Mouse (Mus musculus) midbrain, embryonic 15.5 days (tissue): ENCODE measurements around the gene H1fnt. TPM values are rescaled to one million over a fixed set of nuclear protein-coding genes. Genes with fewer than 3 reads are reported as not detected.

Experiments used
- ATAC-seq: fragments of 200-750 bp; cut with Nextera tagmentation; replicated peaks from 2 replicates; pipeline ENCODE4 v1.8.0; 2017; ENCODE audit warnings: moderate TSS enrichment
- H3K27ac ChIP-seq: fragments of 300-500 bp; sonication (generic); 2 replicates; pipeline ENCODE4 v1.5.1; 2015; ENCODE audit warnings: mild to moderate bottlenecking, inconsistent platforms
- H3K27me3 ChIP-seq: fragments of 300-500 bp; sonication (generic); replicated peaks from 2 replicates; pipeline ENCODE4 v1.6.1; 2015; ENCODE audit warnings: inconsistent platforms
- H3K36me3 ChIP-seq: fragments of 300-500 bp; sonication (generic); replicated peaks from 2 replicates; pipeline ENCODE4 v1.6.1; 2015; ENCODE audit warnings: inconsistent platforms
- H3K4me1 ChIP-seq: fragments of 300-500 bp; sonication (generic); 2 replicates; pipeline ENCODE4 v1.6.1; 2015; ENCODE audit warnings: inconsistent platforms
- H3K4me2 ChIP-seq: fragments of 300-500 bp; sonication (generic); 2 replicates; pipeline ENCODE4 v1.6.1; 2015; ENCODE audit warnings: inconsistent platforms, mild to moderate bottlenecking, moderate library complexity
- H3K4me3 ChIP-seq: fragments of 300-500 bp; sonication (generic); 2 replicates; pipeline ENCODE4 v1.5.1; 2015; ENCODE audit warnings: mild to moderate bottlenecking, inconsistent platforms
- H3K9ac ChIP-seq: fragments of 300-500 bp; sonication (generic); 2 replicates; pipeline ENCODE4 v1.6.1; 2015; ENCODE audit warnings: mild to moderate bottlenecking, inconsistent platforms
- H3K9me3 ChIP-seq: fragments of 300-500 bp; sonication (generic); 2 replicates; pipeline ENCODE4 v1.6.1; 2016; ENCODE audit warnings: inconsistent platforms
- WGBS: fragments of 180-500 bp; shearing (Covaris S2); methylation state at CpG from one replicate; pipeline ENCODE4 v1.1.7; 2015; ENCODE audit warnings: mixed read lengths; 5-methylcytosine and 5-hydroxymethylcytosine counted together
- polyA plus RNA-seq: library from polyadenylated mRNA; unstranded; fragments of >200 nt; fragmentation: Nextera tagmentation; extraction: Ambion mirVana; gene quantifications from 2 replicates; pipeline ENCODE4 v1.2.1, GENCODE M21; 2015

H1fnt gene
- polyA plus RNA-seq = not detected in 2 replicates

DNA sequence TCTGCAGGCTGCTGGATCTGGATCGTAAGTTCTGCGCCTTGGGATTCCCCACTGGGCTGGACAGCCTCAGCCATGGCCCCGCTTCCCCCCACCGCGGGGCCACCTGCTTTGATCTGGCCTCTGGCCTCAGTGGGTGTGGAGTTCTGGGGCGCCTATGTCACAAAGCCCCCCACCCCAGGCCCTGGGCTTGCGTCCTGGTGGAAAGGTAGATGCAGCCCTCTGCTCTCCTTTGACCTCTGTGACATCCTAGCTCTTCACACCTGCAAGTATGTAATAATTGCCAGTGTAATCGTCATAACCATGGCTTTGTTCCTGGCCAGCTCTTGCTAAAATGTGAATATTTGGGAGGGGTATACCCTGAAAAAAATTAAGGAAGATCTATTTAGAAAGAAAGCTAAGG lies at the start of gene H1fnt:
TSS of gene H1fnt (minus strand) at position 101 of the 400 bp plus-strand sequence.
- Histone ChIP-seq H3K4me1 (no peaks in the 10 kb centered on the region), H3K36me3 (no peaks in the 10 kb centered on the region), H3K27me3 (no peaks in the 10 kb centered on the region), H3K4me3 (no peak within 1 kb of the TSS), H3K9ac (no peak within 1 kb of the TSS), H3K9me3 (no peaks in the 10 kb centered on the region), H3K27ac (no peak within 1 kb of the TSS), H3K4me2 (no peak within 1 kb of the TSS)
- WGBS = 88% methylated on average over 8 of the region's 8 CpGs
- no peak for ATAC-seq

GRCm38 (mm10) chr15:98295628-98296551 lies 38.8 kb upstream of the H1fnt start, which contains the start of gene Zfp641:
TSS of gene Zfp641 (minus strand) at chr15:98296161.
- 0 out of 2 replicates have a peak, but pooled peaks cover 6% of the 10 kb centered on the region for H3K4me1 ChIP-seq
- WGBS = 2% methylated on average over 54 of the region's 60 CpGs
- peak within 1 kb of the TSS; percentile 86 for H3K4me2 ChIP-seq

DNA sequence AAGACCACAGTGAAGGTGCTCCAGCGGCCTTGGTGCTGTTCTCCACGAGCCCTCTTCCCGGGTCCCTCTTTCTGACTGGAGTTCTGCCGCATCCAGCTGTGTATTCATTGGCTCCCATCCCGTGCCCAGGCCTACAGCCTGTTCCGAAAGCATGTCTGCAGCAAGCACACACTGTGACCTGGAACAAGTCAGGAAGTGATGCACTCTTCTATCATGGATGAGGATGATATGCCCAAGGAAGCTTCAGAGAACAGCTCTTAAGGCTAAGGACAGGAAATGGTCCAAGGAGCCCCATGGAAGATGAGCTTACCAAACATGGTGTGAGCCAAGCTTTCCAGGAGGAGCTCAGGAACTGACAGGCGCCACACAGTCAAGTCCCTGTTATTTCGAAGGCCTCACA lies 36.6 kb upstream of the H1fnt start:
- no peak overlapping the region for H3K27ac ChIP-seq
- no peaks in the 10 kb centered on the region for H3K27me3 ChIP-seq
- H3K9ac ChIP-seq = no peak overlapping the region
- no peak overlapping the region for H3K4me3 ChIP-seq
- 0 out of 2 replicates have a peak, but pooled peaks cover 6% of the 10 kb centered on the region for H3K4me1 ChIP-seq
- H3K36me3 ChIP-seq = peaks cover 9% of the 10 kb centered on the region; the same call in 1 of the 2 replicates
- WGBS = 90% methylated on average over 8 of the region's 8 CpGs
- no peaks in the 10 kb centered on the region for H3K9me3 ChIP-seq
- no peak for ATAC-seq
- no peak overlapping the region for H3K4me2 ChIP-seq

More at GRCm38 (mm10) chr15:98295628-98296551, 38.8 kb upstream of the H1fnt start, which contains the start of gene Zfp641:
- ATAC-seq = peak; percentile 84
- Histone ChIP-seq H3K9me3 (0 out of 2 replicates have a peak, but pooled peaks cover under 1% of the 10 kb centered on the region), H3K36me3 (no peaks in the 10 kb centered on the region), H3K27me3 (no peaks in the 10 kb centered on the region), H3K27ac (peak within 1 kb of the TSS; percentile 43), H3K4me3 (peak within 1 kb of the TSS; percentile 87), H3K9ac (peak within 1 kb of the TSS; percentile 86)

GRCm38 (mm10) chr15:98288566-98288965 lies 31.5 kb upstream of the H1fnt start:
- Histone ChIP-seq H3K4me2 (no peak overlapping the region), H3K4me1 (no peaks in the 10 kb centered on the region), H3K27ac (no peak overlapping the region), H3K36me3 (peaks cover 16% of the 10 kb centered on the region; the same call in 1 of the 2 replicates), H3K4me3 (no peak overlapping the region), H3K9me3 (no peaks in the 10 kb centered on the region), H3K27me3 (no peaks in the 10 kb centered on the region), H3K9ac (no peak overlapping the region)
- ATAC-seq = no peak
- 70% methylated on average over 12 of the region's 12 CpGs for WGBS

GRCm38 (mm10) chr15:98286418-98286817 lies 29.3 kb upstream of the H1fnt start:
- Histone ChIP-seq H3K9ac (no peak overlapping the region), H3K4me1 (no peaks in the 10 kb centered on the region), H3K4me2 (no peak overlapping the region), H3K27ac (no peak overlapping the region), H3K36me3 (peaks cover 16% of the 10 kb centered on the region; the same call in 1 of the 2 replicates), H3K9me3 (no peaks in the 10 kb centered on the region), H3K4me3 (no peak overlapping the region), H3K27me3 (no peaks in the 10 kb centered on the region)
- WGBS = 78% methylated on average over 7 of the region's 7 CpGs
- no peak for ATAC-seq

GRCm38 (mm10) chr15:98257776-98258175 lies 683 bp upstream of the H1fnt start:
- Histone ChIP-seq H3K4me2 (no peak overlapping the region), H3K4me3 (no peak overlapping the region), H3K9ac (no peak overlapping the region), H3K9me3 (no peaks in the 10 kb centered on the region), H3K36me3 (no peaks in the 10 kb centered on the region), H3K27ac (no peak overlapping the region), H3K4me1 (no peaks in the 10 kb centered on the region), H3K27me3 (no peaks in the 10 kb centered on the region)
- no peak for ATAC-seq
- 85% methylated on average over 7 of the region's 7 CpGs for WGBS

GRCm38 (mm10) chr15:98256271-98256670 lies 822 bp downstream of the H1fnt start:
- no peaks in the 10 kb centered on the region for H3K9me3 ChIP-seq
- ATAC-seq = no peak
- 92% methylated on average over 13 of the region's 13 CpGs for WGBS
- no peaks in the 10 kb centered on the region for H3K4me1 ChIP-seq
- H3K27ac ChIP-seq = no peak overlapping the region
- H3K4me2 ChIP-seq = no peak overlapping the region
- H3K4me3 ChIP-seq = no peak overlapping the region
- H3K9ac ChIP-seq = no peak overlapping the region
- no peaks in the 10 kb centered on the region for H3K36me3 ChIP-seq
- no peaks in the 10 kb centered on the region for H3K27me3 ChIP-seq

DNA sequence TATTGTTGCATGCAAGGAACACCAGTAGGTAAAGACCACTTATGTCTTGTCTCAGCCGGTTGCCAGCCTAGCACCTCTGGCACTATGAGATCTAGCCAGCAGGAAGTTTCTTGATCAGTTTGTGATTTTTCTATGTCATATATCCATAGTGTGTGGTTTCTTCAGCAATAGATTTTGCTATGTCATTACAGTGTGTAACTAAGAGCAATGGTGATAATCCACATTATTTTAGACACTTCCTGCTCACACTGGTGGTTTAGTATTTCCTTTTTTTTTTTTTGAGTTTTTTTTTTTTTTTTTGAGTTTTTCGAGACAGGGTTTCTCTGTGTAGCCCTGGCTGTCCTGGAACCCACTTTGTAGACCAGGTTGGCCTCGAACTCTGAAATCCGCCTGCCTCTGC lies 21.7 kb downstream of the H1fnt start:
- H3K9ac ChIP-seq = no peak overlapping the region
- no peak for ATAC-seq
- no peak overlapping the region for H3K4me2 ChIP-seq
- H3K27ac ChIP-seq = no peak overlapping the region
- H3K4me1 ChIP-seq = no peaks in the 10 kb centered on the region
- WGBS = 92% methylated on average over 4 of the region's 4 CpGs
- H3K36me3 ChIP-seq = no peaks in the 10 kb centered on the region
- H3K27me3 ChIP-seq = no peaks in the 10 kb centered on the region
- H3K9me3 ChIP-seq = no peaks in the 10 kb centered on the region
- H3K4me3 ChIP-seq = no peak overlapping the region

GRCm38 (mm10) chr15:98234350-98234749 lies 22.7 kb downstream of the H1fnt start, which contains the start of gene Olfr286:
TSS of gene Olfr286 (minus strand) at chr15:98234450.
- Histone ChIP-seq H3K36me3 (no peaks in the 10 kb centered on the region), H3K9ac (no peak within 1 kb of the TSS), H3K27ac (no peak within 1 kb of the TSS), H3K4me3 (no peak within 1 kb of the TSS), H3K27me3 (no peaks in the 10 kb centered on the region), H3K9me3 (no peaks in the 10 kb centered on the region), H3K4me1 (no peaks in the 10 kb centered on the region), H3K4me2 (no peak within 1 kb of the TSS)
- WGBS = 86% methylated on average over 4 of the region's 4 CpGs
- ATAC-seq = no peak

DNA sequence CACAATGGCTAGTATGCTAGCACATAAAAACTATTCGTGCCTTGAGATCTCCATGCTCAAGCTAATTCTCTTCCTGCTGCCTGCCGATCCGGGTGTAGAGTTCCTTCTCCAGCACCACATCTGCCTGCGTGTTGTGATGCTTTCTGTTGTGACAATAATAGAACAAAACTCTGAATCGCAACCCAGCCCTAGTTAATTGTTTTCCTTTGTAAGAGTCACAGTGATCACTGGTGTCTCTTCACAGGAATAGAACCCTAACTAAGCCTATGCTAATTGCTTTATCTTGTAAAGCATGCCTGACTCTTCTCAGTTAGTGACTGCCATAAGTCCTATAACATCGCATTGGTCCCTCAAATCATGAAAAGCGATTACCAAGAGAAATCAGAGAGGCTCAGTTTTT lies 31.0 kb downstream of the H1fnt start:
- Histone ChIP-seq H3K4me2 (no peak overlapping the region), H3K4me1 (no peaks in the 10 kb centered on the region), H3K4me3 (no peak overlapping the region), H3K9ac (no peak overlapping the region), H3K27me3 (no peaks in the 10 kb centered on the region), H3K36me3 (no peaks in the 10 kb centered on the region), H3K27ac (no peak overlapping the region), H3K9me3 (no peaks in the 10 kb centered on the region)
- ATAC-seq = no peak
- 63% methylated on average over 7 of the region's 7 CpGs for WGBS

- Histone ChIP-seq H3K27me3 (no peaks in the 10 kb centered on the region), H3K9ac (no peak overlapping the region), H3K27ac (no peak overlapping the region), H3K4me1 (no peaks in the 10 kb centered on the region), H3K36me3 (no peaks in the 10 kb centered on the region), H3K4me2 (no peak overlapping the region), H3K9me3 (no peaks in the 10 kb centered on the region), H3K4me3 (no peak overlapping the region)
- ATAC-seq = no peak
- WGBS = 44% methylated on average over 16 of the region's 16 CpGs
These were observed 31.5 kb downstream of the H1fnt start for GRCm38 (mm10) chr15:98225610-98226009.

DNA sequence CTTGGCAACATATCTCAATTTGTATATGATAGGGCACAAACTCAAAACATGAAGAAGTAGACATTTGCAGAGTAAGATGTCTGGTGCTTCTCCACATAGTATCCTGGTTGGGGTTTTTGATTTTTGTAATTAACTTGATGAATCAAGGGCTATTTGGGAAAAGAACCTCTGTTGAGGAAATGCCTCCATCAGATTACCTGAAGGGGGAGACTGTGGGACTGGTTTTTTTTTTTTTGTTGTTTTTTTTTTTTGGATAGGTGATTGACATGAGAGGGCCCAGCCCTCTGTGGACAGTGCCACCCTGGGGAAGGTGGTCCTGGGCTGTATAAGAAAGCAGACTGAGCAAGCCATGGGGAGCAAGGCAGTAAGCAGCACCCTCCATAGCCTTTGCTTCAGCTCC lies 34.7 kb downstream of the H1fnt start:
- Histone ChIP-seq H3K9me3 (no peaks in the 10 kb centered on the region), H3K4me3 (no peak overlapping the region), H3K4me2 (no peak overlapping the region), H3K27ac (no peak overlapping the region), H3K4me1 (no peaks in the 10 kb centered on the region), H3K9ac (no peak overlapping the region), H3K36me3 (no peaks in the 10 kb centered on the region), H3K27me3 (no peaks in the 10 kb centered on the region)
- ATAC-seq = no peak
